ENCODE assay signal across 9 mouse cellular contexts in genomic region chr1:180356176-180356575, GRCm38 (mm10). TPM values are rescaled to one million over a fixed set of nuclear protein-coding genes. Genes with fewer than 3 reads are reported as not detected.
DNase-seq lines count a peak whose midpoint lies in the region; ATAC-seq and TF ChIP-seq lines count a peak whose summit lies in the region.
"Had no signal": no experiment of that assay in that cellular context is flagged by ENCODE, and none has a peak within 500 bp of the region (broad histone marks: within the 10 kb centered on the region; RNA-seq: fewer than 3 reads in every experiment).

No protein-coding gene starts in this region.

- intact Hi-C loops in left cerebral cortex, postnatal 4 days (cut with DNase I), result no loop called here

- ATAC-seq in kidney, embryonic 16.5 days (ENCODE audit: low FRiP score, low TSS enrichment), result no peak
- peak; percentile 68 to 75 for ATAC-seq in hematopoietic stem cell, adult 5-6 weeks (replicated peaks in 1 of 2; ENCODE audit: insufficient read depth in 1 of 2, low FRiP score in 2 of 2, low TSS enrichment in 1 of 2, low read depth in 1 of 2, poor library complexity in 2 of 2, severe bottlenecking in 2 of 2)
- ATAC-seq in forebrain, embryonic 15.5 days (replicated peaks), result no peak
- ATAC-seq: Patski had no signal

- H3K79me2 ChIP-seq in CH12.LX (replicated peaks; ENCODE audit: control insufficient read depth, extremely low read depth, insufficient read depth, poor library complexity, severe bottlenecking), result 0 out of 2 replicates have a peak, but pooled peaks cover 5% of the 10 kb centered on the region

- no peaks in the 10 kb centered on the region for H3K27me3 ChIP-seq in kidney, embryonic 16.5 days (ENCODE audit: insufficient read depth, low read length)
- H3K27me3 ChIP-seq in CH12.LX (replicated peaks), result no peaks in the 10 kb centered on the region
- no peaks in the 10 kb centered on the region for H3K27me3 ChIP-seq in small intestine, adult 2 months (ENCODE audit: control insufficient read depth, insufficient read depth, low read length)
- no peaks in the 10 kb centered on the region for H3K27me3 ChIP-seq in cerebellum, adult 2 months (ENCODE audit: control insufficient read depth, insufficient read depth, low read length)
- H3K27me3 ChIP-seq in forebrain, embryonic 15.5 days, result no peaks in the 10 kb centered on the region
- H3K27me3 ChIP-seq: Patski had no signal

- no peak for TF ChIP-seq CTCF in CH12.LX (conservative IDR thresholded peaks at IDR 0.05 in 1 of 2, IDR thresholded peaks at IDR 0.05 in 1 of 2; ENCODE audit: low read depth in 2 of 2, low read length in 2 of 2)
- TF ChIP-seq CTCF in small intestine, adult 2 months (IDR thresholded peaks at IDR 0.05; ENCODE audit: extremely low read depth, insufficient read length, insufficient replicate concordance, low read depth, low read length), result no peak
- TF ChIP-seq CTCF in cerebellum, adult 2 months (IDR thresholded peaks at IDR 0.05; ENCODE audit: borderline replicate concordance, insufficient read depth, low read depth, low read length), result no peak

- TF ChIP-seq POLR2A in CH12.LX (IDR thresholded peaks at IDR 0.05; ENCODE audit: low read depth, low read length), result no peak
- TF ChIP-seq POLR2A in small intestine, adult 2 months (IDR thresholded peaks at IDR 0.05; ENCODE audit: low read depth, low read length), result no peak
- no peak for TF ChIP-seq POLR2A in cerebellum, adult 2 months (IDR thresholded peaks at IDR 0.05; ENCODE audit: borderline replicate concordance, insufficient read depth, low read length)

- peak overlapping the region; percentile 39; the same call in 1 of the 2 replicates for H3K9ac ChIP-seq in kidney, embryonic 16.5 days (replicated peaks; ENCODE audit: low read length)
- H3K9ac ChIP-seq in CH12.LX (ENCODE audit: insufficient read depth, low read depth), result no peak overlapping the region
- H3K9ac ChIP-seq in forebrain, embryonic 15.5 days (replicated peaks), result no peak overlapping the region

- in situ Hi-C loops in CH12.LX (cut with MboI; ENCODE audit: low pct_ligation_motif_present, low pct_unique_long_range_greater_than_20kb, low sequenced_read_pairs), result no loop called here

- dilution Hi-C loops in CH12.LX (cut with MboI; ENCODE audit: extremely low pct_ligation_motif_present, extremely low pct_unique_long_range_greater_than_20kb, low sequenced_read_pairs), result no loop called here

- TF ChIP-seq EP300 in CH12.LX (IDR thresholded peaks at IDR 0.05; ENCODE audit: low read length), result peak; percentile 45

- H3K9me3 ChIP-seq in kidney, embryonic 16.5 days (ENCODE audit: low read length), result no peaks in the 10 kb centered on the region
- no peaks in the 10 kb centered on the region for H3K9me3 ChIP-seq in CH12.LX (replicated peaks; ENCODE audit: low read length)
- H3K9me3 ChIP-seq in forebrain, embryonic 15.5 days, result no peaks in the 10 kb centered on the region

- no peak overlapping the region for H3K4me3 ChIP-seq in kidney, embryonic 16.5 days (ENCODE audit: low read length)
- H3K4me3 ChIP-seq in CH12.LX (replicated peaks in 1 of 3; ENCODE audit: low read depth in 2 of 3, low read length in 2 of 3, poor library complexity in 1 of 3), result no peak overlapping the region
- H3K4me3 ChIP-seq in small intestine, adult 2 months (ENCODE audit: low read depth, low read length), result no peak overlapping the region
- no peak overlapping the region for H3K4me3 ChIP-seq in cerebellum, adult 2 months (replicated peaks; ENCODE audit: insufficient read depth, low read depth, low read length)
- no peak overlapping the region for H3K4me3 ChIP-seq in forebrain, embryonic 15.5 days

- H3K36me3 ChIP-seq in kidney, embryonic 16.5 days (ENCODE audit: insufficient read depth, low read length), result 0 out of 2 replicates have a peak, but pooled peaks cover 2% of the 10 kb centered on the region
- peaks cover 6 to 49% of the 10 kb centered on the region in 2 experiments for H3K36me3 ChIP-seq in CH12.LX (replicated peaks in 1 of 2; ENCODE audit: control insufficient read depth in 1 of 2, insufficient read depth in 1 of 2, low read length in 1 of 2)
- no peaks in the 10 kb centered on the region for H3K36me3 ChIP-seq in small intestine, adult 2 months (ENCODE audit: control insufficient read depth, insufficient read depth, low read length)
- H3K36me3 ChIP-seq in forebrain, embryonic 15.5 days, result no peaks in the 10 kb centered on the region

- 62% methylated on average over 4 of the region's 4 CpGs for WGBS in kidney, embryonic 16.5 days
- 85% methylated on average over 4 of the region's 4 CpGs for WGBS in small intestine, adult 2 months
- 89% methylated on average over 4 of the region's 4 CpGs for WGBS in cerebellum, adult 2 months
- WGBS in forebrain, embryonic 15.5 days, result 71% methylated on average over 4 of the region's 4 CpGs

- no peak for TF ChIP-seq RAD21 in CH12.LX (IDR thresholded peaks at IDR 0.05; ENCODE audit: low read depth, low read length)

- H3K4me2 ChIP-seq in kidney, embryonic 16.5 days (replicated peaks; ENCODE audit: low read depth, low read length), result no peak overlapping the region
- peak overlapping the region; percentile 7; the same call in 1 of the 2 replicates for H3K4me2 ChIP-seq in CH12.LX (ENCODE audit: insufficient read depth, low read depth, poor library complexity, severe bottlenecking)
- no peak overlapping the region for H3K4me2 ChIP-seq in forebrain, embryonic 15.5 days (replicated peaks)

- no peak for DNase-seq in kidney, postnatal 14 days
- peak; percentile 46 for DNase-seq in CH12.LX (ENCODE audit: extremely low read depth)
- DNase-seq in left cerebral cortex, postnatal 4 days, result no peak
- no peak for DNase-seq in cerebellum, adult 2 months

- no peak overlapping the region; the same call in 1 of the 2 replicates for H3K27ac ChIP-seq in kidney, embryonic 16.5 days (ENCODE audit: low read length)
- H3K27ac ChIP-seq in CH12.LX (ENCODE audit: insufficient read depth, low read depth), result peak overlapping the region; percentile 21
- peak overlapping the region; percentile 58 for H3K27ac ChIP-seq in small intestine, adult 2 months (ENCODE audit: insufficient read depth, low read depth, low read length)
- H3K27ac ChIP-seq in cerebellum, adult 2 months (ENCODE audit: insufficient read depth, low read length), result no peak overlapping the region
- H3K27ac ChIP-seq in forebrain, embryonic 15.5 days (replicated peaks), result no peak overlapping the region

- peaks cover 57% of the 10 kb centered on the region for H3K4me1 ChIP-seq in kidney, embryonic 16.5 days (ENCODE audit: insufficient read depth, low read length)
- H3K4me1 ChIP-seq in CH12.LX (ENCODE audit: control insufficient read depth in 1 of 2, insufficient read depth in 2 of 2), result peaks cover 44 to 83% of the 10 kb centered on the region in 2 experiments
- peaks cover 8% of the 10 kb centered on the region for H3K4me1 ChIP-seq in small intestine, adult 2 months (ENCODE audit: control insufficient read depth, insufficient read depth, insufficient read length, low read length)
- no peaks in the 10 kb centered on the region for H3K4me1 ChIP-seq in cerebellum, adult 2 months (ENCODE audit: control insufficient read depth, insufficient read depth, low read length)
- no peaks in the 10 kb centered on the region for H3K4me1 ChIP-seq in forebrain, embryonic 15.5 days

TF ChIP-seq in CH12.LX, 34 proteins besides CTCF, POLR2A, EP300 and RAD21:
- TF ChIP-seq TCF12 (IDR thresholded peaks at IDR 0.05; ENCODE audit: low read depth, low read length), result 0 out of 2 replicates have a peak, but pooled peaks have one; percentile 27
- no peak for TF ChIP-seq GABPA (IDR thresholded peaks at IDR 0.05; ENCODE audit: insufficient replicate concordance, low read depth, low read length)
- TF ChIP-seq POLR2AphosphoS2 (IDR thresholded peaks at IDR 0.05; ENCODE audit: low read depth, low read length), result no peak
TF ChIP-seq in CH12.LX: peak in this region for 1.

RNA-seq across cellular contexts. Expression of gene Itpkb, which starts 25.9 kb away (rescaled TPM):
- polyA plus RNA-seq in kidney, embryonic 16.5 days (2015; fragmentation: Nextera tagmentation; extraction: Ambion mirVana), result 8.3 and 9.6 TPM in 2 replicates
- total RNA-seq in CH12.LX (2012; rRNA removed), result 8.4 and 10.6 TPM in 2 replicates
- total RNA-seq in CH12.LX (2014; rRNA removed), result 3.9 and 4.2 TPM in 2 replicates
- 13.5 and 14.4 TPM in 2 replicates for polyA plus RNA-seq in CH12.LX (2012; ENCODE audit: insufficient read length, low read depth)
- total RNA-seq in hematopoietic stem cell, adult 5-6 weeks (2017), result 25.3 and 26.5 TPM in 2 replicates
- polyA plus RNA-seq in small intestine, adult 2 months (2012; rRNA removed), result 4.4 and 6.0 TPM in 2 replicates
- 10 to 100 TPM; 12.1 to 12.3 TPM for total RNA-seq in left cerebral cortex, postnatal 4 days (2021)
- polyA plus RNA-seq in cerebellum, adult 2 months (2012; rRNA removed), result 31.8 and 34.1 TPM in 2 replicates
- 2.3 and 2.4 TPM in 2 replicates for polyA plus RNA-seq in forebrain, embryonic 15.5 days (2015; fragmentation: Nextera tagmentation; extraction: Ambion mirVana)

Comparison
In these comparisons a context has a peak if more than half of its experiments do, and no peak if none do; other contexts are left out.
1. ATAC-seq: peak in hematopoietic stem cell, adult 5-6 weeks (2 of 2); none in kidney, embryonic 16.5 days (single experiment) and forebrain, embryonic 15.5 days (single experiment).
2. H3K27ac ChIP-seq: peak in CH12.LX (single experiment) and small intestine, adult 2 months (single experiment); none in kidney, embryonic 16.5 days (single experiment), cerebellum, adult 2 months (single experiment) and forebrain, embryonic 15.5 days (single experiment).